Mouse (Mus musculus) layer of hippocampus, adult 2 months (tissue): ENCODE results near the gene Mllt10. TPM values are rescaled to one million over a fixed set of nuclear protein-coding genes. Genes with fewer than 3 reads are reported as not detected.

Source experiments
- DNase-seq, 2 experiments: peaks; one replicate each; pipeline ENCODE4 v3.0.0; 2022; ENCODE audit warnings: low spot score in 2 of 2
- H3K27ac ChIP-seq: fragments of 200-600 bp; 2 replicates; pipeline ENCODE4 v1.8.1; 2022
- H3K4me3 ChIP-seq: fragments of 200-600 bp; 2 replicates; pipeline ENCODE4 v1.8.1; 2022; ENCODE audit warnings: mild to moderate bottlenecking
- CTCF ChIP-seq: fragments of 200-600 bp; conservative IDR thresholded peaks from 2 replicates; pipeline ENCODE4 v1.8.1; 2022; ENCODE audit warnings: antibody characterized with exemption, mild to moderate bottlenecking, moderate library complexity
- total RNA-seq, 2 experiments: library from RNA; stranded (reverse); gene quantifications; 2 replicates each; pipeline ENCODE4 v1.2.3; 2021

Gene Mllt10
- total RNA-seq, 2 experiments from 2014 or later = 63.6 to 67.6 TPM

DNA sequence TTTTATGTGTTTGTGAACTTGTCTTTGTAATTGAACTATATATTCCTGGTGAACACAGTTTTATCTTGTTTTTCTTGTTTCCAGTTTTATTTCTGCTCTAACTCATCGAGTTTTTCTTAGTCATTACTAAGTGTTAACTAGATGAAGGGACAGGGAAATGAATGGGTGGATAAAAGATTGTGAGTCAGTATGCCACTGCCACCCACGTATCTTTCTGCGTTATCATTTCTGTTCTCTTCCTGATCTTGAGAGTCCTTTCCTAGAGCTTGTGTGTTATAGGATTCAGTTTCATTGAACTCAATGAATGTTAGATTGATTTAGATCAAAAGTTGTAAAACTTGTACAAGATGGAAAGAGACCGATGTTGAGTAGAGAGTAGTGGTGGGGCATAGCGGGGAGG is 125.3 kb downstream of the Mllt10 start:
- H3K4me3 ChIP-seq = no peak overlapping the region
- H3K27ac ChIP-seq = no peak overlapping the region
- no peak for TF ChIP-seq CTCF
- no peak for DNase-seq

DNA sequence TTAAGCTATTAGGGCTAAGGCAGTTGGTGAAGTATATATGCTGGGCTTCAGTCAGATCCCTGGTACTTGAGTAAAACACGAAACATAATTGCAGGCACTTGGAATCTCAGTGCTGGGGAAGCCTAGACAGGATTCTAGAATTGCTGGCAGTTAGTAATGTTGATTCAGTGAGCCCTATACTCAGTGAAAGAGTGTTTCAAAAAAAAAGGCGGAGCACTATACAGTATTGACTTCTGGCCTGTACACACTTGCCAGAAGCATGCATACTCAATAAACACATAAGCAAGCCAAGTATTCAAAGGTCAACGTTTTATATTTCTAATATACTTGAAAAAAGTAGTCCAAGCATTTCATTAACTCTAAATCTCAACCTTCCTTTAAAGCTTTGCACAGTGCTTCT is 126.6 kb downstream of the Mllt10 start:
- H3K4me3 ChIP-seq = no peak overlapping the region
- no peak for TF ChIP-seq CTCF
- no peak for DNase-seq
- no peak overlapping the region for H3K27ac ChIP-seq

DNA sequence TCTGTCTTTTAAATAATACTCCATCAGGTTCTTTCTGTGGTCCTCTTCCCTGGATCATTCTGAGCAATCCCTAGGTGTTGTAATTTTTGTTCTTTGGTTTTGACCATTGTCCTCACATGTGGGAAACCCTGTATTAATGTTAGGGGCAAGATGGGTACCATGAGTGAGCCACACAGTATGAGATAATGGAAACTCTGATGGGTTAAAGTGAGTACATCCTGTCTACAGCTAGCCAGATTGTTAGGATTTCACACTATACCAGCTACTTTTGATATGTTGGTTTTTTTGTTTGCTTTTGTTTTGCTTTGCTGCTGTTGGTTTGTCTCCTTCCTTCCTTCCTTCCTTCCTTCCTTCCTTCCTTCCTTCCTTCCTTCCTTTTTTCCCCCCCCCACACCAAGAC is 128.0 kb downstream of the Mllt10 start:
- TF ChIP-seq CTCF = no peak
- Histone ChIP-seq H3K27ac (no peak overlapping the region), H3K4me3 (no peak overlapping the region)
- DNase-seq = no peak

DNA sequence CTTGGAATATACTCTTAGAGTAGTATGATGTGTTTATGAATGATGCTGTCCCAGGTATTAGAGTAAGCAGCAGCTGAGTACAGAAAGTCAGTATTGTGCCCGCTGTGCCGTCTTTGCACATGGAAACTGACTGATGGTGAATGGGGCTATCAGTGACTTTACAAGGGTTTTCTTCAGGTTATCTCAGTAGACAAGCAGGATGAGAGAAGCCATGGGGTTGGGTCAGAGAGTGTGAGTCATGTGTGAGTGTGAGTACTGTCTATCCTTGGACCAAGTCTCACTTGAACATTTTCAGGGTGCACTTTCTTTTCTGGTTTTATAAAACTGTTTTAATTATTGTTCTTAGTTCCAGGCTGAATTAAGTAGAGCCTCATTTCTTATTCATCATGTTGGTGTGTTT is 133.3 kb downstream of the Mllt10 start:
- peak overlapping the region; percentile 63 for H3K27ac ChIP-seq
- no peak for DNase-seq
- no peak for TF ChIP-seq CTCF
- H3K4me3 ChIP-seq = no peak overlapping the region

DNA sequence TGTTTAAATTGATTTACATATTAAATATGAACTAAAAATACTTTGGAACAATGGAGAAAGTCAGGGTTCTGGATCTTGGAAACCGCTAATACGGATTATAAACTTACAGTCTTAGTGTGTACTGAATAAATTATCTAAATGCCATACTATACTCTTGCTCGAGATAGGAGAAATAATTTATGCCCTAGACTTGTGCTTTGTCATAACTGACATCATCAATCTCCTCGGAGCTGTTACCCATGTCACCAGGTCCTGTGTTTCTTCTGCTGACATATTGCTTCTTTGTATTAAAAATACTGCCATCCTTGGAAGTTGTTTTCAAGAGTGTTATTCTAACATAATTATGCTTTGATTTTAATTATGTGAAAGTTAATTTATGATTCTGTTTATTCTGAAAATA is 140.2 kb downstream of the Mllt10 start:
- no peak for DNase-seq
- TF ChIP-seq CTCF = no peak
- no peak overlapping the region for H3K4me3 ChIP-seq
- H3K27ac ChIP-seq = no peak overlapping the region

DNA sequence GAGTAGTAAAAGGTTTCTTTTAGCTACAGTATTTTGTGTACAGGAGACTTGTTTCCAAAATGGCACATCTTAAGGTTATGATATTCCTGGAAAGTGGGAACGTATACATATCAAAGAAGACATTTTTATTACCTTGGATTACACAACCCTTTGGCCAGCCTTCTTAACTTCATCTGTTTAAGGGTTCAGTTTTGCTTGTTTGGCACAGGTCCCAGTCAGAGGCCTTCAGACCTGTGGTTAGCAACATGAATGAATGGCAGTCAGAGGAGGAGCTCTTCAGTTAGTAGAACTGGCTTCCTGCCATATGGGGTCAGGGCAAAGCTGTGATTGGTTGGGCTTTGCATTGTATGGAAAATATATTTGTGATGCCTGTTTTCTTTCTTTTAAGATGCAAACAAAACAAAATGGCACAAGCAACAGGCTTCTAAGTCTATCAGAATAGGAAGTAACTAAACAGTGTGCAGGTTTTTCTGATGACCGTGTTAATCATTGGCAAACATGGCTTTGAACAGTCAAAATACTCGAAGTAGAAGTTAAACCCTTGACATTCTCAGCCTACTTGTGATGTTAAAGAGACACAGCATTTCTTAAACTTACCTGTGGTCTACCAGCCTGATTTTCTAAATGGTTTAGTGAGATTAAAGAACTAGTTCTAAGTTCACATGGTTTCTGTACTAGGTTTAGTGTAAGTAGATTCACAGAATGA is 140.8 kb downstream of the Mllt10 start:
- TF ChIP-seq CTCF = no peak
- no peak for DNase-seq
- no peak overlapping the region for H3K27ac ChIP-seq
- H3K4me3 ChIP-seq = no peak overlapping the region

DNA sequence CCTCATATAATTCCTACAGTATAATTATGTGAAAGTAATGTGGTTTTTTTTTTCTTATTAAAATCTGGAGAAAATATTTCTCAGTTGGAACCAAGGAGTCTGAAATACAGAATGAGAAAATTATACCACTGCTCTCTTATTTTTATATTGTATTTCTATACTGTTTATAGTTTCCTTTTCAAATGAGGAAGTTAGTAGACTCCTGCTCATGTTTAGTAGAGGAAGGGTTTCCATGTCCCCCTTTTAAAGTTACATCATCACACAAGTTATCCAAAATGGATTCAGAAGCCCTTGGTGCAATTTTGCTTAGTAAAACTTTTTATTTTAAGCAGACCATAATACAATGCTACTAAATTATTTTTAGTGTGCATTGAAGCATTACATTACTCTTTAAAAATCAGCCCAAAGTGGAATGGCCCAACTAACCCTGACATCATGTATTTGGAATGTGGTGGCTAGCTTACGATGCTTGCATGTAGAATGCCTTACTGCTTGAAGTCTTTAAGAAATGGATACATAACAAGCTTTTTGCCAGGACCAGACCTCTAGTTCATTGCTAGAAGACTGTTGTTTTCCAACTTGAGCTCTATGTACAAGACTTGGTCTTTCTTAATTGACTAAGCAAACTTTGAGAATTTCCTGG is 146.9 kb downstream of the Mllt10 start:
- Histone ChIP-seq H3K27ac (no peak overlapping the region), H3K4me3 (no peak overlapping the region)
- no peak for TF ChIP-seq CTCF
- no peak for DNase-seq

DNA sequence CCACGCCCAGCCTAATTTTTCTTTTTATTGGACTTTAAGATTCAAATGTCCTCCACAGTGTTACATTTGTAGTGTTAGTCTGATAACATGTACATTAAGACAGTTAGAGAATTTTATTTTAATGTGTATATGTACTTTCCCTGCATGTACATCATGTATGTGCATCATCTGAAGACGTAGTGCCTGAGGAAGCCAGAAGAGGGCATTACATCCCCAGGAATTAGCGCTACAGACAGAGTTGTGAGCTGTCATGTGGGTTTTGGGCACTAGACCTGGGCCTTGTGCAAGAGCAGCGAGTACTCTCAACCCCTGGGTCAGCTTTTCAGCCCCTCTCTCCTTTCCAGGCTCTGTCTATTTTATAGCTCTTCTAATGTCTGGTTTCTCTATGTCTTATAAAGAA is 147.9 kb downstream of the Mllt10 start:
- peak; percentile 51 for TF ChIP-seq CTCF
- H3K4me3 ChIP-seq = no peak overlapping the region

DNA sequence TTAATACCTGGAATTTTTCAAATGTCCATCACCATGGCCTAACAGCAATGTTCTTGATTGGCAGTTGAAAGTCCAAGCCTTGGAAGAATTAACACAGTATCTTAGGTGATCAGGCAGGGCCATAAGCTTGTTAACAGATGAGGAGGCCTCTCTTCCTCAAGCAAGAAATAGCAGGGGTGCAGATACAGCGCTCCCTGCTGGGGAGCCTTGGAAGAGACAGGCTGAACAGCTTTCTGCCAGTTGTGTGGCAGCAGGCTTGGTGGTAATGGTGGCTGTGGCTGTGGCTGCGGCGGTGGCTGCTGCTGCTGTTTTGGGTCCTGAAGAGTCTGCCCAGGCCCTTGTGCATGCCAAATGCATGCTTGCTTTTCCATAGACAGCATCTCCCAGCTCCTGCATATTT is 150.1 kb downstream of the Mllt10 start:
- peak overlapping the region; percentile 44; the same call in 1 of the 2 replicates for H3K27ac ChIP-seq
- DNase-seq = peak in 1 of 2 experiments; percentile 54
- H3K4me3 ChIP-seq = no peak overlapping the region
- TF ChIP-seq CTCF = peak; percentile 84

More for the DNA sequence above, 147.9 kb downstream of the Mllt10 start:
- H3K27ac ChIP-seq = no peak overlapping the region
- DNase-seq = no peak

DNA sequence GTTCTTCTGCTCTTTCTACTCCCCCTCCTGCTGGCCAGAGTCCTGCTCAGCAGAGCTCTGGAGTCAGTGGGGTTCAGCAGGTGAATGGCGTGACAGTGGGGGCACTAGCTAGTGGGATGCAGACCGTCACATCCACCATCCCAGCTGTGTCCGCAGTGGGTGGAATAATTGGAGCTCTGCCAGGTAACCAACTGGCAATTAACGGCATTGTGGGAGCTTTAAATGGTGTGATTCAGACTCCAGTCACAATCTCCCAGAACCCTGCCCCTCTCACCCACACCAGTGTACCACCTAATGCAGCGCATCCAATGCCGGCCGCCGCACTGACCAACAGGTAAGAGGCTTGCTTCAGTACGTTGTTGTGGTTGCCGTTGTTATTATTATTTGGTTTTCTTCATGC is 151.8 kb downstream of the Mllt10 start:
- Histone ChIP-seq H3K27ac (peak overlapping the region; percentile 79), H3K4me3 (no peak overlapping the region)
- peak; percentile 44 to 57 for DNase-seq
- TF ChIP-seq CTCF = no peak

DNA sequence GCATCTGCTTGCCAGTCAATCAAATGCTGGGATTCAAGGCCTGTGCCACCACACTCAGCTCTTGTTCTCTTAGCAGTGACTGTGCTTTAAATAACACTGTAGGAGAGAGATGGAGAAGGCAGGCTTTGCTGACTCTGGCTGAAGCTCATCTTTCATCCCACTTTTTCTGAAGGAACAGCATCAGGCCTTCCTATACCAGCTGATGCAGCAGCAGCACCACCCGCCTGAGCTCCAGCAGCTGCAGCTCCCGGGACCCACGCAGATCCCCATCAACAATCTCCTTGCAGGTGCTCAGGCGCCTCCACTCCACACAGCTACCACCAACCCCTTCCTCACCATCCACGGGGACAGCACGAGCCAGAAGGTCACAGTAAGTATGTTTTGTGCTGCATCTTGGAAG is 153.5 kb downstream of the Mllt10 start:
- TF ChIP-seq CTCF = no peak
- peak in 1 of 2 experiments; percentile 44 for DNase-seq
- Histone ChIP-seq H3K4me3 (no peak overlapping the region), H3K27ac (peak overlapping the region; percentile 79)

DNA sequence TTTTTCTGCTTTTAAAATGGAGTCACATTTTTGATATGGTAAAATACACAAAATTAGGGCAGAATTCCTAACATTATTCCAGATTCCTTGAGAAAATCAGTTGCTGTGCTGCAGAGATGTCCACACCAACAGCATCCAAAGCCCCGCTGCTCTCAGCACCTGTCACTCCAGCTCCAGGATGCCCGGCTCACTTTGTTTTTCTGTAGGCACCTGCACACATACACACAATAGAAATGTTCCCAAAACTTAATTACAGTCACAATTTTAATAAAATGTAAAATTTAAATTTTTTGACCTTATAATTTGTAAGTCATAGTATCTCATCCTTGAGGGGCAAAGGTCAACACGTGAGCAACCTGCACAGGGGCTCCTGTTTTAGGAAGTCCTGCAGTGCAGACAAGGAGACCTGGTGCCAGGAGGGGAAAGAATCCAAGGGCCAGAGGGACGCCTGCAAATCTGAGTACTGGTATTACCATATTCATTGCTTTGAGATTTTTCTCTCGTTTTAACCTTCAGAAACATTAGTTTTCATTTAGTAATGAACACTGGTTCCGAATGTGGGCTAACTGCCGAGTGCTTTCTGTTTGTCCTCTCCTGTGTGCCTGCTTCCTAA is 154.3 kb downstream of the Mllt10 start:
- TF ChIP-seq CTCF = no peak
- H3K27ac ChIP-seq = peak overlapping the region; percentile 79
- no peak overlapping the region for H3K4me3 ChIP-seq
- no peak for DNase-seq

DNA sequence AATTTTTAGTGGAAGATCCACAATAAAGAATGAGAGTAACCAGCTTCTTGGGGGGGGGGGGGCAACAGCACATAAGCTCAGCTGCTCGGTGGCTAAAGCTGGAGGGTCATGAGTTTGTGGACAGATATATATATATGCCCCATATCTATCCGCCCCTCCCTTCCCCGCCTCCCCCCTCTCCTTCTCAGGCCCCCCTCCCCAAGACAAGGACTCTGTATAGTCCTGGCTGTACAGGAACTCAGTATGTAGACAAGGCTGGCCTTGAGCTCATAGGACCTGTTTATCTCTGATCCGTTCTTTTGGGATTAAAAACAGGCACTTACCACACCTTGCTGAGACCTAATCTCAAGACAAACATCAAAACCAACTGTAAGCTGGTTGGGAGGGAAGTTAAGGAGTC is 154.9 kb downstream of the Mllt10 start:
- no peak for TF ChIP-seq CTCF
- H3K4me3 ChIP-seq = no peak overlapping the region
- no peak for DNase-seq
- peak overlapping the region; percentile 79 for H3K27ac ChIP-seq

DNA sequence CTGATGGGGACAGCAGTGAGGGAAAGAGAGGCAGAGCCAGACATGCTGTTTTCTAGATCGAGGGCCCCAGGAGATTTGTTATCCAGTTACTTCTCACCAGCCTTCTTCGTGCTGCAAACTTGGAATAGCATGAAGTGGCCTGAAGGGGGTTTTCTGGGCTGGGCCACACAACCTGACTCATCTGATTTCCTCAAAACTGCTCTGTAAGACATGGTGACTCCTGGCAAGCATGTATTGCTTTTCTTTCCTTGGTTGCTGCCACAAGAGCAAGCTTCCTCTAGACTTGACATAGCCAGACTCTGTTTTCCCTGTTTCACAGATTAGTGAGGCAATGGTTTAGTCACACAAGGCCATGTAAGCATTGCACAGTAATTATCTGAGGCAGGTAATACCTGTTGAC is 159.0 kb downstream of the Mllt10 start:
- Histone ChIP-seq H3K27ac (no peak overlapping the region), H3K4me3 (no peak overlapping the region)
- TF ChIP-seq CTCF = peak; percentile 17; the same call in 1 of the 2 replicates
- DNase-seq = no peak
